Mouse (Mus musculus): ENCODE measurements at regions not wholly inside any gene's neighbourhood (a gene's known extent, or its start where the extent isn't known, plus 50 kb on each side); places are given as distances from the start of the nearest gene placed in this dataset.

DNA sequence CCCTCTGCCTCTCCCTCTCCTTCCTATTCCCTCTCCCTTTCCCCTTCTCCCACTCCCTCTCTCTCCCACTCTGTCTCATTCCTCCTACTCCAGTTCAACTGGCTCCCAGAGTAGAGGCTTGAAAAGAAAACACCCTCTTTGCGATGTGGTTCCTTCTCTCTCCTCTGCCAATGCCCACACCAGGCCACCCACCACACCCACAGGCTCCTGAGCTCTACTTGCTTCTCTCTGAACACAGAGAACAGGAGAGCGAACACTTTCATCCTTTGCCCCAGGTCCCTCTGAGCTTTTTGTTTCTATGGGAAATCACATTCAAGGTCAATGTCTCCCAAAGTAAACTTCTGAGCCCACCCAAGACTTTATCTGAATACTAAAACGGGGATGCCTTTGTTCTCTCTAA lies 155.8 kb downstream of the Insig2 start:
- no peak for DNase-seq (ENCODE audit: low spot score)

DNA sequence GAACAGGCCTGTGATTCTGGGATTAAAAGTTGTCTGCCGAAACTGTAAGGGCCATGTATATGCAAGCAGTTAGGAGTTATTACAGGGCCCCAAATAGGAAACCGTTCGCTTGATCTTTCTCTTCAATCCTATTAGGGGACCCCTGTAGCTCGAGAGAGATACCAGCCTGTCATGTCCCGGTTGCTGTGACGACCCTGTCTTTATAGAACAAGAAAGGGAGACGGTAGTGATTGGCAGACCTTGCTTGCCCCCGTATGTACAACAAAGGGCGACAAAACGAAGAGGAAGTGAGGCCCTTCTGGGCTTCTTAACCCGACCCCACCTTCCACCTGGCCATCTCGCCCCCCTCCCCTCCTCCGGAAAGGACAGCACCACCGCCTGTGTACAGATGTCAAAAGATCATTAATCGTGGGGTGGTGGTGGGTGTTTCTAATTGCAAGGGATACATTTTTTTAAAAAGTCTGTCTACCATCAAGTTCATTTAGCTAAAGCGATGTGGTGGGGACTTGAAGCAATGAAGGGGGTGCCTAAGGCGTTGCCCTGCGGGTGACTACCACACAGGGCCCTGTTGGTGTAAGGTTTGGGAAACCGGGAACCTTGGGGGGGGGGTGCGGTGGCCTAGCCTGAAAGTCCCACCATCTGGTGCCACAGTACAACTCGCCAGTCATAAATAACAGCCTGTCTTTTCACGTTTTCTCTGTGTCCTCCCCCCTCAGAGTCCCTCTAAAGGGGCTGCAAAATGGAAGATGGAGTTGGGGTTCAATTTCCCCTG lies 155.1 kb downstream of the Insig2 start:
- no peak for DNase-seq (ENCODE audit: low spot score)

- DNase-seq (ENCODE audit: low spot score), result peak; percentile 19
These were observed 154.5 kb downstream of the Insig2 start for GRCm38 (mm10) chr1:121177908-121178311.

DNA sequence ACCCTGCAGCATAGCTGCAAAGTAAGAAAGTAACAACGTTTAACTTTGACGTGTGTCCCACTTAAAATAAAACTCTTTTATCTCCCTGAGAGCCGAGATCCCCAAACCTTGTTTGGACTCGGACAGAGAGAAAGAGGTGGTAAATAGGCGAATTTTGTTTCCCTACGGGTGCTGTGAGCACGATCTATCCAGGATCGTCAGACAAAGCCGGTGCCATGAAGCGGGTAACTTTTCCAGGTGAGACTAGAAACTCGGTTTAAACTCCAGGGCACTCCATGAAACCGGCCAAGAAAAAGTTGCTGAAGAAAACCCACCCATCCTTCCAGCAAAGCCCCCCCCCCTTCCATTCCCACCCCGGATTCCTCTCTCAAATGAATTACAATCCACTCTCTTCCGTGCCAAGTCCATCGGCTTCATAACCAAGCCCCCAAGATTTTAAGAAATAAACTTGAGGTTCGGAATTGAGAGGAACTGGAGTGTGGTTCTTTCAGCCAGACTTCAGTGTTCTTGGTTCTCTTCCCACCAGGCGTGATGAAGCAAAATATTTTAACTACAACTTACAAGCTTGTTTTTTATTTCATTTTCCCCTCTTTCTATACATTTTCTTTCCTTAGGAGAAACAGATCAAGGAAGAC lies 153.7 kb downstream of the Insig2 start:
- no peak for DNase-seq (ENCODE audit: low spot score)

GRCm38 (mm10) chr1:121180273-121181030 lies 151.9 kb downstream of the Insig2 start:
- peak; percentile 31 for DNase-seq (ENCODE audit: low spot score)

DNA sequence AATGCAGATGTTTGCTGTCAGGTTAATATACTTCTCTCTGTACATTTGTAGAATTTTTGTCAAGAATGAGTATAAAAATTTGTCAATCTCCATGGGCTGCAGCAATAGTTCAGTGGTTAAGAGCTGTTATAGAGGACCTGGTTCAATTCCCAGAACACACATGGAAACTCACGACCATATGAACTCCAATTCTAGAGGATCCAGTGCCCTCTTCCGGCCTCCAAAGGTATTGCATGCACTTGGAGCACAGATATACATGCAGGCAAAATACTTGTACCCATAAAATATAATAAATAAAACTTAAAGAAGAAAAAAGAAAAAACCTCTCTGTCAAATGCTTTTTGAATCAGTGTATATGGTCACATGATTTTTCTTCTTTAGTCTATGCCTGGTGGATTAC lies 143.5 kb downstream of the Insig2 start:
- DNase-seq (ENCODE audit: low spot score), result no peak

- DNase-seq (ENCODE audit: low spot score), result no peak
These were observed 137.6 kb downstream of the Insig2 start for GRCm38 (mm10) chr1:121194800-121195199.

GRCm38 (mm10) chr1:121215843-121216242 lies 116.5 kb downstream of the Insig2 start:
- DNase-seq (ENCODE audit: low spot score), result no peak

DNA sequence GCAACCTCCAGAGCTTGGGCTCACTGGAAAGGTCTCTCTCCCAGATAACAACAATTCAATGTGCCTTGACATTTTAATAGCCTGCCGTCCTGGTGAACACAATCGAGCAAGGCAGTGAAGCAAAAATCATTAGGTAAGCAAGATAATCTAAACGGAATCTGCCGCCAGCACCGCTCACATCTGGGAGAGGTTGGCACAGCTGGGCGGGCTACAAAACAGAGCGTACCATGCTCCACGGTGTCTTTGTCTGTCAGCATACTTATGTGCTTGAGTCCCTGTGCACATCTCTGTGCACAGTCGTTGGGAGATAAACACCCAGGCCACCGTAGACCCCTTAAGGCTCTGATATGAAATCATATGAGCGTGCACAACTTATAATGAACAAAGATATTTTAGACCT lies 108.1 kb downstream of the Insig2 start:
- DNase-seq (ENCODE audit: low spot score), result no peak

DNA sequence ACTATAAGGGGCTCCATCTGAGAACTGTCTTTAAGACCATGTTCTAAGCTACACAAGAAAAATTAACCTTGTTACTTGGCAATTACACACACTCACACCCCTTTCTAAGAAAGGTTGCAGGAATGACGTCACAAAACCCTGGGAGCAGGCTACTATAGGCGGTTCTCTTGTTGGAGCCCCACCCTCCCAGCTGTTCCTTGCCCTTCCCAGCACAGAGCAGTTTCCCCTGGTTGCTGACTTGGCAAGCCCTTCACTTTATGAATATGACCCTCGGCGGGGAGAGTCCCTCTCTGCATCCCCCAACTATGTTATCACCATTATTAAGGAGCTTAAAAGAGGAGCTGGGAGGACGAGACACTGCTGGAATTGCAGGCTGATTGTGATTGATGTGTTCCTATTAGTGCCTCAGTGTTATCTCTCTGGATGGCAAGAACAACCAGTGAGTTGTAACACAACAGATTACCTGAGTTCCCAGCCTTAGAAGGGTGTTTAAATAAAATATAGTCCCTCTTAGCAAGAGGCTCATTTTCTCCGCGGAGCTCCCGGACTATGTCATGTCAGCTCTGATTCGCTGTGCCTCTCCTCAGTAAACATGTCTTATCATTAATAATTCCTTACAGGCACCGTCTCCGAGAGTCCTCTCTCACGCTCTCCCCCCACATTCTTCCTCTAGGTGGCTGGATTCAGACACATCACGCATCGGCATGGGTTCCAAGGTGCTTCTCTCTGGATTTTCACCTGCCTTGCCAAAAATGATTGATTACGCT lies 105.7 kb downstream of the Insig2 start:
- no peak for DNase-seq (ENCODE audit: low spot score)

GRCm38 (mm10) chr1:121227233-121227594 lies 105.2 kb downstream of the Insig2 start:
- DNase-seq (ENCODE audit: low spot score), result no peak

DNA sequence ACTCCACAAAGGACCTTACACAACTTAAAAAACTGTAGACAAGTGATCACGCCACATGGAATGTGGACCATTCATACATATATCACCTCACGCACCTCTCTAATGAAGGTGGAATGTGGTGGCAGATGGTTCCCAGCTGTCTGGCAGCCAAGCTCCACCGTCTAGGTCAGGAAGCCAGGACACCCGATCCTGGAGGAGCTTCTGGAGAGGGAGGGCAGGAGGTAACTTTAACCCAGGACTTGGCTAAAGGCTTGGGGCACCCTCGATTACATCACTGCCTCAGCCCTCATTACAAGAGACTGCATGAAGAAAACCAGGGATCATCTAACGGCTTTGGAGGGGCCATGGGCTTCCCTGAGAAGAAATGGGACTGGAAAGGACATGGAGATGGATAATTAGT lies 88.8 kb downstream of the Insig2 start:
- no peak for DNase-seq (ENCODE audit: low spot score)

DNA sequence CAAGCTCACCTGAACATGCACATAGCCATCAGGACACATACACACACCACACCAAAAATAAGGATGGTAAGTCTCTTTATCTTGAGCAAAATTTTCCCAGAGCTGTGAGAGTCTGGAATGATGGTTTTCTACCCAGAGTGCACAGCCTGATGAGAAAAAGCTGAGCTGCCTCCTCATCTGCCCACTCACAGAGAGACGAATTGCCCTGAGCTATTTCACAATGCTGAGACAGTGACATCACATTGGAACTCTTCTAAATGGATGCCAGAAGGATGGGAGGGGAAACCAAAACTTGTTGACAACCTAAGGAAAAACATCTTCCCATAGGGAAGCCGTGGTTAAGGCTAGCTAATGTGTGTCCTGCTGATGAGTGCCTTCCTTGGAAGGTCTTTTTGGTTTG lies 84.8 kb downstream of the Insig2 start:
- no peak for DNase-seq (ENCODE audit: low spot score)

GRCm38 (mm10) chr1:121249081-121249480 lies 83.3 kb downstream of the Insig2 start:
- DNase-seq (ENCODE audit: low spot score), result no peak

DNA sequence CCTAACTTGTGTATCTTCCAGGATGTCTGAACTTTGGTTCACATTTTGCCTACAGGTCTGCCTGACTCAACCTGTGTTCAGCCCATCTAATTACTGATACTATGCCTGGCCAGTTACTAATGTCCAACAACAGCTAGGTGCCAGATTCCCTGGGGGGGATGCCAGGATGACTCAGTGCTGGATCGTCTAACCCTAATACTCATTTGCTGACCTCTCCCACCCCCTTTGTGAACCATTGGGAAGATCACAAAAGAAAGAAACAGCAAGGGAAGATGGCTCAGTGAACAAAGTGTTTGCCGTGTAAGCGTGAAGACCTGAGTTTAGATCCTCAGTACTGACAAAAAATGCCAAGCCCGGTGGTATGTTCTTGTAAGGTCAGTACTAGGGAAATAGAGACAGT lies 81.7 kb downstream of the Insig2 start:
- no peak for DNase-seq (ENCODE audit: low spot score)

DNA sequence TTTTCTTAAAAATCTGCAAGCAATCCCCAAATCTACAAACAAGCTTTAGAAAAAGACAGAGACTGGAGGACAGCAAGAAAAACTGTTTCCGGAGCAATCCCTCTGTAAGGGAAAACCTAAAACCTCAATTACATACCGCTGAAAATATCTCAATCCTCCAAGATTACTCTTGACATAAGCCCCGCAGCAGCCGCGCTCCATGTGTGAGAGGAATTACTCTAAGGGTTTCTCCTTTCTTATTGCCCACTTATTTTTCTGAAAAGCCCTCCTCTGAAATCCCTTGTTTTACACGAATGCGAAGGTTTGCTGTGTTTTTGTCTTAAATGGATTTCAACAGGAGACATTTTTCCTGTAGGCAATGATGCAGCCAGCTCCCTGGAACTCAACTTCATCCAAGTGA lies 80.3 kb downstream of the Insig2 start:
- no peak for DNase-seq (ENCODE audit: low spot score)

DNA sequence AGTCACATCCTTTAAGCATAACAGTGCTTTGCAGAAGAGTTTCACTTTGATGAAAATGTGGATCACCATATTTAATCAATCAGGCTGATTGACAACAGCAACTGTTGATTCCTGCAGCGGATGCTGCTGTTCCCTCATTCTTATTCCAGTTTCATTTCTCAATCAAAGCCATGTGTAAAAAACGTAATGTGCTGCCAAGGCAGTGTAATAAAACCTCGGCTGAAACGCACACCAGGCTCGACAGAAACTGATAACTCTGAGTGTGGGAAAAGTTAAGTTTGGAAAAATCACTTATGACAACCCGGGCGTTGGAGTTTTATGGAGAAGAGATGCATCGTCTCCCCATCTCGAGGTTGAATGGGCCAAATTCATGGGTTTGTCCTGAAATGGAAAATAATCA lies 78.2 kb downstream of the Insig2 start:
- no peak for DNase-seq (ENCODE audit: low spot score)
